Mouse (Mus musculus) liver, adult 2 months (tissue): ENCODE results near the gene Eef1a1. TPM values are rescaled to one million over a fixed set of nuclear protein-coding genes. Genes with fewer than 3 reads are reported as not detected.

Experiments
- DNase-seq: peaks from one replicate; pipeline ENCODE4 v3.0.0-alpha.2; 2011; ENCODE audit warnings: low read depth, low spot score; ENCODE audit errors: extremely low read depth
- H3K27ac ChIP-seq: fragments of 200-500 bp; replicated peaks from 2 replicates; pipeline ENCODE4 v1.5.1; 2012; ENCODE audit warnings: low read depth, mild to moderate bottlenecking, control low read depth, inconsistent platforms, low read length; ENCODE audit not compliant: insufficient read depth
- H3K27me3 ChIP-seq: fragments of 200-500 bp; 2 replicates; pipeline ENCODE4 v1.6.1; 2012; ENCODE audit warnings: mild to moderate bottlenecking, moderate library complexity, low read length, inconsistent platforms; ENCODE audit not compliant: control insufficient read depth, insufficient read depth
- H3K36me3 ChIP-seq: fragments of 200-500 bp; 2 replicates; pipeline ENCODE4 v1.6.1; 2012; ENCODE audit warnings: low read length, inconsistent platforms; ENCODE audit not compliant: control insufficient read depth, insufficient read depth
- H3K4me1 ChIP-seq: fragments of 200-500 bp; 2 replicates; pipeline ENCODE4 v1.6.1; 2011; ENCODE audit warnings: low read length; ENCODE audit not compliant: control insufficient read depth, insufficient read depth
- H3K4me3 ChIP-seq: fragments of 200-500 bp; 2 replicates; pipeline ENCODE4 v1.5.1; 2011; ENCODE audit warnings: low read depth, mild to moderate bottlenecking, control low read depth, low read length, moderate library complexity; ENCODE audit not compliant: insufficient read depth
- H3K79me2 ChIP-seq: fragments of 200-500 bp; 2 replicates; pipeline ENCODE4 v1.6.1; 2012; ENCODE audit warnings: inconsistent platforms, mild to moderate bottlenecking, low read length, moderate library complexity; ENCODE audit not compliant: control insufficient read depth, insufficient read depth
- H3K9ac ChIP-seq: fragments of 200-500 bp; 2 replicates; pipeline ENCODE4 v1.6.1; 2012; ENCODE audit warnings: low read depth, mild to moderate bottlenecking, control low read depth, inconsistent platforms, low read length
- CTCF ChIP-seq: fragments of 200-500 bp; IDR thresholded peaks from 2 replicates; pipeline ENCODE4 v1.5.1; 2011; ENCODE audit warnings: low read depth, low read length, control low read depth
- POLR2A ChIP-seq: fragments of 200-500 bp; IDR thresholded peaks from 2 replicates; pipeline ENCODE4 v1.6.1; 2011; ENCODE audit warnings: low read length, control low read depth; ENCODE audit not compliant: insufficient read depth; ENCODE audit errors: extremely low read depth
- WGBS: fragments of 180-500 bp; shearing (Covaris S2); methylation state at CpG from one replicate; pipeline ENCODE4 v1.1.7; 2018; 5-methylcytosine and 5-hydroxymethylcytosine counted together
- polyA plus RNA-seq: library from polyadenylated mRNA; depleted of rRNA; stranded (reverse); fragments of >200 nt; gene quantifications from 2 replicates; pipeline ENCODE4 v1.2.3, GENCODE M21; 2012; rRNA removed
- total RNA-seq: library from RNA; depleted of rRNA; stranded (reverse); fragments of >200 nt; gene quantifications from 2 replicates; pipeline ENCODE4 v1.2.3, GENCODE M21; 2014; rRNA removed

Eef1a1 gene
- total and polyA plus RNA-seq, 2 experiments, result 2,707 to 7,986 TPM

GRCm38 (mm10) chr9:78432471-78432870 is 56.5 kb downstream of the Eef1a1 start:
- Histone ChIP-seq H3K9ac (no peak overlapping the region), H3K4me3 (no peak overlapping the region)
- peak; percentile 7 for DNase-seq

GRCm38 (mm10) chr9:78430486-78430885 is 58.5 kb downstream of the Eef1a1 start:
- H3K4me3 ChIP-seq, result no peak overlapping the region
- no peaks in the 10 kb centered on the region for H3K27me3 ChIP-seq
- H3K9ac ChIP-seq, result no peak overlapping the region
- no peaks in the 10 kb centered on the region for H3K4me1 ChIP-seq
- H3K79me2 ChIP-seq, result no peaks in the 10 kb centered on the region
- no peak for DNase-seq
- TF ChIP-seq CTCF, result no peak
- no peaks in the 10 kb centered on the region for H3K36me3 ChIP-seq
- 85% methylated on average over 6 of the region's 6 CpGs for WGBS
- H3K27ac ChIP-seq, result no peak overlapping the region

More at GRCm38 (mm10) chr9:78432471-78432870, 56.5 kb downstream of the Eef1a1 start:
- 90% methylated on average over 5 of the region's 5 CpGs for WGBS
- Histone ChIP-seq H3K36me3 (no peaks in the 10 kb centered on the region), H3K4me1 (no peaks in the 10 kb centered on the region), H3K27me3 (no peaks in the 10 kb centered on the region), H3K27ac (no peak overlapping the region), H3K79me2 (no peaks in the 10 kb centered on the region)
- no peak for TF ChIP-seq POLR2A
- TF ChIP-seq CTCF, result 0 out of 2 replicates have a peak, but pooled peaks have one; percentile 4

- H3K4me1 ChIP-seq, result no peaks in the 10 kb centered on the region
- no peaks in the 10 kb centered on the region for H3K36me3 ChIP-seq
- H3K27ac ChIP-seq, result no peak overlapping the region
- WGBS, result 70% methylated on average over 2 of the region's 2 CpGs
- no peak for DNase-seq
- H3K4me3 ChIP-seq, result no peak overlapping the region
- H3K79me2 ChIP-seq, result no peaks in the 10 kb centered on the region
- no peak overlapping the region for H3K9ac ChIP-seq
- TF ChIP-seq POLR2A (no peak), CTCF (no peak)
- H3K27me3 ChIP-seq, result no peaks in the 10 kb centered on the region
Observed at GRCm38 (mm10) chr9:78429551-78429950, 59.4 kb downstream of the Eef1a1 start.

GRCm38 (mm10) chr9:78428870-78429432 is 60.0 kb downstream of the Eef1a1 start:
- Histone ChIP-seq H3K4me1 (no peaks in the 10 kb centered on the region), H3K4me3 (no peak overlapping the region), H3K36me3 (no peaks in the 10 kb centered on the region), H3K79me2 (no peaks in the 10 kb centered on the region), H3K27me3 (no peaks in the 10 kb centered on the region), H3K9ac (no peak overlapping the region), H3K27ac (no peak overlapping the region)
- 89% methylated on average over 4 of the region's 4 CpGs for WGBS
- DNase-seq, result no peak
- TF ChIP-seq CTCF (no peak), POLR2A (no peak)

Other genes starting within 250 kb of the Eef1a1 start
- 5.1 and 42.0 TPM in 2 replicates for gene Gm3776, start 232.0 kb downstream of the Eef1a1 start, total RNA-seq
- gene Gm3776, start 232.0 kb downstream of the Eef1a1 start, polyA plus RNA-seq, result 0.48 and 0.92 TPM in 2 replicates
- 0.54 TPM in 1 of 2 replicates, not detected in the other for gene Gm10639, start 199.2 kb downstream of the Eef1a1 start, total RNA-seq
- not detected in 2 replicates for gene Gm10639, start 199.2 kb downstream of the Eef1a1 start, polyA plus RNA-seq
- not detected in 2 replicates for gene Omt2a, start 174.4 kb downstream of the Eef1a1 start, total RNA-seq
- gene Omt2a, start 174.4 kb downstream of the Eef1a1 start, polyA plus RNA-seq, result not detected in 2 replicates
- not detected in 2 replicates for gene Omt2b, start 161.6 kb downstream of the Eef1a1 start, total RNA-seq
- gene Omt2b, start 161.6 kb downstream of the Eef1a1 start, polyA plus RNA-seq, result not detected in 2 replicates
- 106 and 182 TPM in 2 replicates for gene Gsta2, start 133.4 kb downstream of the Eef1a1 start, total RNA-seq
- 22.4 and 26.3 TPM in 2 replicates for gene Gsta2, start 133.4 kb downstream of the Eef1a1 start, polyA plus RNA-seq
- gene Dppa5a, start 121.0 kb downstream of the Eef1a1 start, total RNA-seq, result not detected in 2 replicates
- not detected in 2 replicates for gene Dppa5a, start 121.0 kb downstream of the Eef1a1 start, polyA plus RNA-seq
- not detected in 2 replicates for gene Ooep, start 110.4 kb downstream of the Eef1a1 start, total RNA-seq
- not detected in 2 replicates for gene Ooep, start 110.4 kb downstream of the Eef1a1 start, polyA plus RNA-seq
- gene Ddx43, start 93.4 kb downstream of the Eef1a1 start, total RNA-seq, result 0.09 TPM in 1 of 2 replicates, not detected in the other
- not detected in 2 replicates for gene Ddx43, start 93.4 kb downstream of the Eef1a1 start, polyA plus RNA-seq
- 0.18 and 0.34 TPM in 2 replicates for gene Cgas, start 45.9 kb downstream of the Eef1a1 start, total RNA-seq
- 0.07 and 0.12 TPM in 2 replicates for gene Cgas, start 45.9 kb downstream of the Eef1a1 start, polyA plus RNA-seq
- 18.7 and 18.9 TPM in 2 replicates for gene Mto1, start 40.9 kb downstream of the Eef1a1 start, total RNA-seq
- 16.9 and 17.3 TPM in 2 replicates for gene Mto1, start 40.9 kb downstream of the Eef1a1 start, polyA plus RNA-seq
- 0.18 and 0.20 TPM in 2 replicates for gene Gm17324, start 40.4 kb downstream of the Eef1a1 start, total RNA-seq
- 0.20 and 0.60 TPM in 2 replicates for gene Gm17324, start 40.4 kb downstream of the Eef1a1 start, polyA plus RNA-seq
- 16.4 and 17.0 TPM in 2 replicates for gene Slc17a5, start 98.9 kb upstream of the Eef1a1 start, total RNA-seq
- 10.9 and 12.1 TPM in 2 replicates for gene Slc17a5, start 98.9 kb upstream of the Eef1a1 start, polyA plus RNA-seq
- gene Cd109, start 126.4 kb upstream of the Eef1a1 start, total RNA-seq, result not detected in 2 replicates
- not detected in 2 replicates for gene Cd109, start 126.4 kb upstream of the Eef1a1 start, polyA plus RNA-seq